Mouse (Mus musculus) intestine, embryonic 16.5 days (tissue): ENCODE measurements at regions not wholly inside any gene's neighbourhood (a gene's known extent, or its start where the extent isn't known, plus 50 kb on each side); places are given as distances from the start of the nearest gene placed in this dataset.

ENCODE experiments used
- ATAC-seq: fragments of 200-750 bp; cut with Nextera tagmentation; 2 replicates; pipeline ENCODE4 v1.8.0; 2017; ENCODE audit warnings: moderate TSS enrichment, moderate library complexity
- H3K27ac ChIP-seq: fragments of 300-500 bp; sonication (generic); 2 replicates; pipeline ENCODE4 v1.5.1; 2014; ENCODE audit warnings: mild to moderate bottlenecking, low read length
- H3K27me3 ChIP-seq: fragments of 300-500 bp; sonication (generic); replicated peaks from 2 replicates; pipeline ENCODE4 v1.6.1; 2014; ENCODE audit warnings: low read length, control low read depth, mixed read lengths; ENCODE audit not compliant: control insufficient read depth, insufficient read depth
- H3K36me3 ChIP-seq: fragments of 300-500 bp; sonication (generic); 2 replicates; pipeline ENCODE4 v1.6.1; 2014; ENCODE audit warnings: low read length, control low read depth; ENCODE audit not compliant: control insufficient read depth, insufficient read depth
- H3K4me1 ChIP-seq: fragments of 300-500 bp; sonication (generic); 2 replicates; pipeline ENCODE4 v1.6.1; 2014; ENCODE audit warnings: low read length, control low read depth, mixed read lengths; ENCODE audit not compliant: control insufficient read depth, insufficient read depth
- H3K4me2 ChIP-seq: fragments of 300-500 bp; sonication (generic); 2 replicates; pipeline ENCODE4 v1.6.1; 2014; ENCODE audit warnings: low read depth, low read length, control low read depth
- H3K4me3 ChIP-seq: fragments of 300-500 bp; sonication (generic); 2 replicates; pipeline ENCODE4 v1.5.1; 2014; ENCODE audit warnings: mild to moderate bottlenecking, low read length
- H3K9ac ChIP-seq: fragments of 300-500 bp; sonication (generic); 2 replicates; pipeline ENCODE4 v1.6.1; 2014; ENCODE audit warnings: low read depth, low read length
- H3K9me3 ChIP-seq: fragments of 300-500 bp; sonication (generic); 2 replicates; pipeline ENCODE4 v1.6.1; 2016; ENCODE audit warnings: low read length, control low read depth; ENCODE audit not compliant: control insufficient read depth
- WGBS: fragments of 180-500 bp; shearing (Covaris S2); extraction: QIAGEN DNeasy Blood & Tissue Kit; methylation state at CpG from one replicate; pipeline ENCODE4 v1.1.7; 2014; 5-methylcytosine and 5-hydroxymethylcytosine counted together

DNA sequence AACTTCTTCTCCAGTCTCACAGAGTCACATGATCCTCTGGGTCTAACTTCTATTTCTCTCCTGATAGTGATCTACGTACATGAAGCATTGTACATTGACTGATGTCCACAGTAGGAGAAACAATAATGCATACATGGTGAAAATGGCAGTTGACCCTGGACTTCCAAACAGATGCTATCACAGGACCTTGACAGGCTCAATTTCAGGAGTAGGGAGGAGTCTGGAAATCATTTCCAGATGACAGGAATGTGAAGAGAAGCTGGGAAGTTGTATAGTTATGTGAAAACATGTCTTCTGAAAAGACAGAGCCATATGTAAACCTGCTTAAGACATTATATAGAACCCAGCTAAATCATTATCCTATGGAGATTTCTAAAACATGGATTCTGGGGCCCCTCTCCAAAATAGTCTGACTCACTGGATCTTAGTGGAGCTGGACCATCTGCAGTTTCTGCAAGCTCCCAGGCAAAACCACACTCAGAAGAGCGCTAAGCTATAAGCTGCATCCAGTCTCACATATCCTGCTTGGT is 322.3 kb upstream of the Ldb2 start:
- no peak for ATAC-seq
- Histone ChIP-seq H3K27ac (no peak overlapping the region), H3K9me3 (no peaks in the 10 kb centered on the region), H3K27me3 (no peaks in the 10 kb centered on the region), H3K36me3 (no peaks in the 10 kb centered on the region), H3K4me1 (no peaks in the 10 kb centered on the region), H3K9ac (no peak overlapping the region), H3K4me3 (no peak overlapping the region), H3K4me2 (no peak overlapping the region)
- 81% methylated on average over 2 of the region's 2 CpGs for WGBS

DNA sequence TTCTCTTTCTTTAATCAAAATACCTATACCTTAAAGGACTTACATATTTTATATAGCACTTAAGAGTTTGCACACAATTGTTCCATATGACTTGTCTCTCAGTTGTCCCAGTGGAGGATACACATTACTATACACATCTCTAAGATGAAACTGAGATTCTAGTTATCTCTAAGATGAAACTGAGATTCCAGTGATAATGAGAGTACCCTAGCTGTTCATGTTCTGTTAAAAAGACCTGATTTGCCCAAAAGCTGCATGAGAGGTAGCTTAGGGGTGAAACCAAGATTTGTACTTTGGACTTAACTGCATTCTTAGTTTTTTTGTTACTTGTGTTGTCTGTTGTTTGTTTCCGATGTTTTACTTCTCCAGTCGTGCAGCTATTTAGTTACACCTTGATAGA is 320.3 kb upstream of the Ldb2 start:
- H3K36me3 ChIP-seq, result no peaks in the 10 kb centered on the region
- 95% methylated on average over 2 of the region's 2 CpGs for WGBS
- no peaks in the 10 kb centered on the region for H3K4me1 ChIP-seq
- no peak overlapping the region for H3K4me2 ChIP-seq
- no peak for ATAC-seq
- H3K4me3 ChIP-seq, result no peak overlapping the region
- H3K27me3 ChIP-seq, result no peaks in the 10 kb centered on the region
- no peaks in the 10 kb centered on the region for H3K9me3 ChIP-seq
- H3K9ac ChIP-seq, result no peak overlapping the region
- H3K27ac ChIP-seq, result no peak overlapping the region

DNA sequence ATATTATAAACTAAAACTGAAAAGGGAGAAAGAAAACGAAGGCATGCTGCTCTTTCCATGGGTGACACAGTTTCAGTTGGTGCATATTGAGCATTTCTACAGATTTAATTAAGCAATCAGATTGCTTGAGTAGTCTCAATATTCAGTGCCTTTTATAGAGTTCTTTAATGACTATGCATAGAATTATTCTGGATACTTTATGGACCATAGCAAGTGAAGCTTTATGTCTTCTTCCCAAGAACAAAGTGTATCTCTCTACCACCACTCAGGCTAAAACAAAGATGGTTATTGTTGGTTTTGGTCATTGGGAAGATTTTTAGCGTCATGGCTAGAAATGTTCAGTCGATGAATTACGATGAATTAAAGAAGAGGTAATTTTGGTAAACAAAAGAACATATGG is 311.8 kb upstream of the Ldb2 start:
- 57% methylated on average over 4 of the region's 4 CpGs for WGBS
- Histone ChIP-seq H3K27ac (no peak overlapping the region), H3K4me3 (no peak overlapping the region), H3K27me3 (no peaks in the 10 kb centered on the region), H3K9ac (no peak overlapping the region), H3K4me1 (no peaks in the 10 kb centered on the region), H3K4me2 (no peak overlapping the region), H3K36me3 (no peaks in the 10 kb centered on the region), H3K9me3 (no peaks in the 10 kb centered on the region)
- ATAC-seq, result no peak

DNA sequence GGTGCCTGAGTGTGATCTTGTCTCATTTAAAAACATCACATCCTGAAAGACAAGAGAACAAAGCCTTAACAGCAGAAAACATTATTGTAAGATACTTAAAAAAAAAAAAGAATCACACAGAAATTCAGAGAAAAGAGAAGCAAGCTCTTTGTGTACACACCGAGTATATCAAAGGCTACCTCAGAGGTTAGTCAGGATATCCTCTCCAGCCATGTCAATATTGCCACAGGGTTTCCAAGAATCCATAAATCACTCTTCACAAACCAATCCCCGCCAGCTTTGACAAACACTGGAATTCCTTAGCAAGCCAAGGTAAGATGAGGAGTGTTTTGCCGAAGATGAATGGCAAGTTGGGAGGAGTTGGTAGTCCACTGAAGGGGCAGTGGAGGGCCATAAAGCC is 311.3 kb upstream of the Ldb2 start:
- Histone ChIP-seq H3K36me3 (no peaks in the 10 kb centered on the region), H3K27me3 (no peaks in the 10 kb centered on the region), H3K4me2 (no peak overlapping the region), H3K27ac (no peak overlapping the region), H3K4me1 (no peaks in the 10 kb centered on the region), H3K9me3 (no peaks in the 10 kb centered on the region), H3K9ac (no peak overlapping the region), H3K4me3 (no peak overlapping the region)
- 39% methylated on average over 3 of the region's 3 CpGs for WGBS
- ATAC-seq, result no peak

DNA sequence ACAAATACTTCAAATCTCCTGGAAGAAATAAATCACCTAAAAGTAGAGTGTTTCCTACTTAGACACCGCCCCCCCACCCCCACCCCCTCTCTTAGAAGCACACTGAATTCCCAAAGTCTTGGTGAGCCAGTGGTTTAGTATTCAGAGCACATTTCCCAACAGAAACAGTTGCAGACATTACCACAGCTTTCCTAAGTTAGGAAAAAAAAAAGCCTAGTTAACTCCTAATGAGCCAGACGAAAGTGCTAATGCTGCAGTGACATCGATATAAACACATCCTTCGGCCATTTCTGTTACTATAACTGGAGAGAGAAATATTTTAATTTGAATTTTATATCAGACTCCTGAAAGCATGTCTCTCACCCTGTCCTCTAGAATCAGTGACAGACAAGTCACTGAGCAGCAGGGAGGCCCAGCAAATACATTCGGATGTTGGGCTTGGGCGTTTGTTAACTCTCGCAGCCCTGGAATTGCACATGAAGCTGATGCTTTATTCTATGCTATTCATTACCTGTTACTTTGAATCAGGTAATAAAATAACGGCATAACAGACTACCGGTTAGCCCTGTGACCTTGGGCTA is 305.8 kb upstream of the Ldb2 start:
- Histone ChIP-seq H3K27me3 (no peaks in the 10 kb centered on the region), H3K27ac (no peak overlapping the region), H3K4me1 (no peaks in the 10 kb centered on the region), H3K9ac (no peak overlapping the region), H3K4me2 (no peak overlapping the region), H3K36me3 (no peaks in the 10 kb centered on the region), H3K9me3 (no peaks in the 10 kb centered on the region), H3K4me3 (no peak overlapping the region)
- no peak for ATAC-seq
- 69% methylated on average over 9 of the region's 9 CpGs for WGBS

DNA sequence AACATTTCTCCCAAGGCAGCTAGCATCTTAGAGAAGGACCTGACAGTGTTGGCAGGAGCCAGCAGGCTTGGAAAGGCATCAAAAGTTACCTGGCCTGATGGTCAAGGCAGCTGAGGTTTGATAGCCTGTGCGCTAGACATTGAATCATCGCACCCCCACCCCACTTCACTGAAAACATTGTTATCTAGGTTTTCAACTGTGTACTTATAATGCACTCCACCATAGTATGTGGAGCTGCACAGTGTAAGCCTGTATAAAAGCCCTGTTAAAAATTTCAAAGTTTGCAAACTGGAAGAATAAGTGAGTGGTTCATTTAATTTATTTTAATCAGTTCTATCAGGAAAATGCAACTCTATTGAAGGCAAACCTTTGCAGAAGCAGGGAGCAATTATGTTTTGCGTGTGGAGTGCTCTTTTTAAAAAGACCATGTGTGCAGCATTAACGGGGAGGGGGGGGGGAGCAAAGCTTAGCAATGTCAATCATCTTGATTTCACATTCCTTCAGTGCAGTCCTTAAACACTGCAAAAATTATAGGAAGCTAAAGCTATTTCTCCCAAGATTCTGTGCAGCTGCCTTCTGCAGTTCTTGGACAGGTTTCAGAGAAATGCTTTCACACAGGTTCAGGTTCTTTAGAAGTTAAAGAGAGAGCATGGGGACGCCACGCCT is 304.4 kb upstream of the Ldb2 start:
- 80% methylated on average over 6 of the region's 6 CpGs for WGBS
- Histone ChIP-seq H3K4me2 (no peak overlapping the region), H3K27ac (no peak overlapping the region), H3K36me3 (no peaks in the 10 kb centered on the region), H3K27me3 (no peaks in the 10 kb centered on the region), H3K9me3 (no peaks in the 10 kb centered on the region), H3K4me1 (no peaks in the 10 kb centered on the region), H3K4me3 (no peak overlapping the region), H3K9ac (no peak overlapping the region)
- ATAC-seq, result no peak

DNA sequence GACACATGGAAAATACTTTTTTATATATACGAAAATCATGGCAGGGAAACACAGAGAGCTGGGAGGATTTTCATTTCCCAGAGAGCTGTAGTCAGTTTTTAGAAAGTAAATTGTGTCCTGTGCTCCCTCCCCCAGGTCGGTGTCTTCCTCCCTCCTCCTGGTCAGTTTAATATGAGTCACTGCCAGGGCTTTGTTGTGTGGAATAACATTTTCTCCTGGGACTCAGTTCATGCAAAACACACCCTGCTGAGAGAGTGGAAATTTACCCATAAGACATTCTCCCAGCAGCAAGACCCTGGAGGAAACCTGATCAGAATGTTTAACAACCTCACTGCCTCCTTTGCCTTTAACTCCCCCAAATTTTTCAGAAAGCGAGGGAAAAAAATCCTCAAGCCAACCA is 303.2 kb upstream of the Ldb2 start:
- Histone ChIP-seq H3K27ac (no peak overlapping the region), H3K4me2 (no peak overlapping the region), H3K9ac (no peak overlapping the region), H3K27me3 (no peaks in the 10 kb centered on the region), H3K4me3 (no peak overlapping the region), H3K9me3 (no peaks in the 10 kb centered on the region), H3K36me3 (no peaks in the 10 kb centered on the region), H3K4me1 (no peaks in the 10 kb centered on the region)
- ATAC-seq, result no peak
- 52% methylated on average over 3 of the region's 3 CpGs for WGBS

DNA sequence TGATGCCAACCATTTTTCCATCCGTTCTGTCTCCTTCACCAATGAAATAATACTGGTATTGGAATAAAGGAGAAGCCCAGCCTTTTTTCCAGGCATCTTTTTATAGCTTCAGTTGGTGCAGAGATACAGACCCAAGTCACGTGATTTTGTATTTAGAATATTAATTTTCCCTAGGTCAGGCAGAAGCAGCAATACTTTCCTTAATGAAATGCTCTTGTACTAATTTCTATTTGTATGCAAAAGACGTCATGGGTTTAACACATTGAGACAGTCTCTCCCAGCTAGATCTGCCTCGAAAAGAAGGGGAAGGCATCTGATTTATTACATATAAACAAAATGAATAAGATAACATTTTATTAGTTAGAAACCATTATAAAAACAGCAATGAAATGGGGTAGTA is 302.3 kb upstream of the Ldb2 start:
- no peak for ATAC-seq
- Histone ChIP-seq H3K27me3 (no peaks in the 10 kb centered on the region), H3K4me2 (no peak overlapping the region), H3K9ac (no peak overlapping the region), H3K27ac (no peak overlapping the region), H3K9me3 (no peaks in the 10 kb centered on the region), H3K36me3 (no peaks in the 10 kb centered on the region), H3K4me3 (no peak overlapping the region), H3K4me1 (no peaks in the 10 kb centered on the region)
- WGBS, result 50% methylated on average over 4 of the region's 4 CpGs

DNA sequence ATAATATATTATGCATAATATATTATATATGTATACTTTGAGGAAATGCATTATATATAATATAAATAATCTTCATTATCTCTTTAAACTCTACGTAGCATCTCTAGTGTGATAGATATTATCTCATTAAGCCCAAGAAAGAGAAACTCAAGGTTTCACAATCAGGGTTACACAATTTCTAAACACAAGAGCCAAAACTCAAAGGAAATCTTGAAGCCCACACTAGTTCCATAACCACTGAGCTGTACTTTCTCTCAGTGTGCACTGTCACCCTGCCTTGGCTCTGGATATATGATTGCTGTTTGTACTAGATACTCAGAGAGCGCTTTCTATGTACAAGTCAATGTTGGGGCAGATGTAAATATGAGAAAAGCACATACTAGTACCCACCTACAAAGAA is 299.6 kb upstream of the Ldb2 start:
- H3K27me3 ChIP-seq, result no peaks in the 10 kb centered on the region
- H3K27ac ChIP-seq, result no peak overlapping the region
- 77% methylated on average over 2 of the region's 2 CpGs for WGBS
- no peak overlapping the region for H3K4me2 ChIP-seq
- H3K9me3 ChIP-seq, result no peaks in the 10 kb centered on the region
- no peak overlapping the region for H3K9ac ChIP-seq
- no peaks in the 10 kb centered on the region for H3K36me3 ChIP-seq
- no peak overlapping the region for H3K4me3 ChIP-seq
- ATAC-seq, result no peak
- no peaks in the 10 kb centered on the region for H3K4me1 ChIP-seq

DNA sequence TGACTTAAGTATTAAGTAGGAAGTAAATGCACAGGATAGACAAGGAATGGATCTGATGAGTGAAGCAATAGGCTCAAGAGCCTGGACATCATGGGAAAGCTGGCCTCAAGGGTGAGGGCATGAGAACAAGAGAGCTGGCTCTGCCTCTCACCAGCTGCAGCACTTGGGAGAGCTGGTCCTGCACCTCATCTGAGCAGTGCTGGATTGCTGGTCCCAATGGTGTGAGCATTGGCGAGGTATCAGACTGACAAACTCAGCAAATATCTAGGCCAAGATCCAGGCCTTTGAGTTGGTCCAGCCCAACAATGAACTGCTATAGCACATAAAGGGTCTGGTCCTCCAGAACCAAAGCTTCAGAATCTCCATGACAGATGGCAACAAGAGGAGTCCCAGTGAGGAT is 298.5 kb upstream of the Ldb2 start:
- Histone ChIP-seq H3K9ac (no peak overlapping the region), H3K27ac (no peak overlapping the region), H3K4me3 (no peak overlapping the region), H3K4me1 (no peaks in the 10 kb centered on the region), H3K9me3 (no peaks in the 10 kb centered on the region), H3K36me3 (no peaks in the 10 kb centered on the region), H3K27me3 (no peaks in the 10 kb centered on the region), H3K4me2 (no peak overlapping the region)
- ATAC-seq, result no peak
- WGBS, result 89% methylated on average over 1 of the region's 1 CpGs
